Mouse (Mus musculus) testis, adult 2 months (tissue): ENCODE data around the gene 9230104L09Rik.

ENCODE experiments used
- CTCF ChIP-seq: fragments of 200-500 bp; IDR thresholded peaks from 2 replicates; pipeline ENCODE4 v1.5.1; 2012; ENCODE audit warnings: low read depth, mild to moderate bottlenecking, inconsistent platforms, low read length, moderate library complexity; ENCODE audit not compliant: control insufficient read depth, insufficient read depth, insufficient replicate concordance
- POLR2A ChIP-seq: fragments of 200-500 bp; IDR thresholded peaks from 2 replicates; pipeline ENCODE4 v1.6.1; 2012; ENCODE audit warnings: low read depth, mild to moderate bottlenecking, inconsistent platforms, low read length, moderate library complexity; ENCODE audit not compliant: control insufficient read depth

DNA sequence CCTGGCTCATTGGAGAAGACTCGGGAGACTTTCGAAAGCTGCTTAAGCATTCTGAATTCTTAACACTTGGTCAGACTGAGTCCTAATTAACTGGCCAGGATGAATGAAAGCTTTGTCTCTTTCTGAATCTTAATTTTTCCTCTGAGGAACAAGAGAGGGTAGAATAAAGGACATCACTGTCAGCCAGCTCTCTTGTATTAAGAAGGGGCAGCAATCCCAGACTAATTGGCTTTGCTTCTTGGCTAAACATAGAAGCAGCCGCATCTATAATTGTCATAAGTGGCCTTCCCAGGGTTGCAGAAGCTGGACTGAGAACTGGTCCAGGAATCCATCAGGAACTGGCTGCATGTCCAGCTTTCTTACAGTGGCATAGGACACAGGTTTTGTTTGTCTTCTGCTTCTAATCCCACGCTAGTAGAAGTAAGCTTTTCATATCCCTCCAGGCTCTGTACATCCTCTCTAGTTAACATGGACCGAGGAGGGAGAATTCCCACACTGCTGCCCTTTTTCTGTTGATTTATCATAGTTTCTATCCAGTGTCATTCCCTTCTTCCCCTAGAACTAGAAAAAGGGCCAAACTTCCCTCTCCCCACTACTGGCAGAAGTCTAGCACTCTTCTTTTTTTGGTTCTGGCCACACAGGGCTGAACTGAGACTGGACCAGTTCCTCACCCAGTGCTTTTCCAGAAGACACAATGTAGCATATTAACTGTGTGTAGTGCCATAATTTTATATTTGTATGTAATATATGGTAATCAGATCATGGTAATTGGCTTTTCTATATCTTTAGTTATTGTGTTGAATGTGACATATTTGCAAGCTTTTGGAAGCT is 25.4 kb upstream of the 9230104L09Rik start:
- TF ChIP-seq CTCF (no peak), POLR2A (no peak)
